Mouse (Mus musculus) kidney, postnatal 0 days (tissue): ENCODE measurements around the gene Rnf157. TPM values are rescaled to one million over a fixed set of nuclear protein-coding genes. Genes with fewer than 3 reads are reported as not detected.

Experiments used
- ATAC-seq: fragments of 200-750 bp; cut with Nextera tagmentation; replicated peaks from 2 replicates; pipeline ENCODE4 v1.8.0; 2017; ENCODE audit warnings: low read depth, moderate number of reproducible peaks, moderate TSS enrichment, moderate library complexity; ENCODE audit not compliant: low FRiP score
- DNase-seq: peaks from one replicate; pipeline ENCODE4 v3.0.0-alpha.2; 2016; ENCODE audit warnings: low spot score
- H3K27ac ChIP-seq: fragments of 300-500 bp; sonication (generic); 2 replicates; pipeline ENCODE4 v1.5.1; 2014; ENCODE audit warnings: mild to moderate bottlenecking
- H3K27me3 ChIP-seq: fragments of 300-500 bp; sonication (generic); 2 replicates; pipeline ENCODE4 v1.6.1; 2014; ENCODE audit warnings: low read length, mixed read lengths; ENCODE audit not compliant: insufficient read depth
- H3K36me3 ChIP-seq: fragments of 300-500 bp; sonication (generic); 2 replicates; pipeline ENCODE4 v1.6.1; 2014; ENCODE audit warnings: low read length, mixed read lengths; ENCODE audit not compliant: insufficient read depth
- H3K4me1 ChIP-seq: fragments of 300-500 bp; sonication (generic); replicated peaks from 2 replicates; pipeline ENCODE4 v1.6.1; 2014; ENCODE audit warnings: antibody characterized with exemption, low read length, mixed read lengths; ENCODE audit not compliant: insufficient read depth
- H3K4me2 ChIP-seq: fragments of 300-500 bp; sonication (generic); 2 replicates; pipeline ENCODE4 v1.6.1; 2014; ENCODE audit warnings: mild to moderate bottlenecking, low read length, moderate library complexity, mixed read lengths
- H3K4me3 ChIP-seq: fragments of 300-500 bp; sonication (generic); replicated peaks from 2 replicates; pipeline ENCODE4 v1.5.1; 2014; ENCODE audit warnings: low read depth, low read length
- H3K9ac ChIP-seq: fragments of 300-500 bp; sonication (generic); 2 replicates; pipeline ENCODE4 v1.6.1; 2014; ENCODE audit warnings: low read depth, low read length
- H3K9me3 ChIP-seq: fragments of 300-500 bp; sonication (generic); replicated peaks from 2 replicates; pipeline ENCODE4 v1.6.1; 2016; ENCODE audit warnings: low read length, inconsistent platforms, mixed read lengths
- CTCF ChIP-seq: IDR thresholded peaks from 2 replicates; pipeline ENCODE4 v1.5.1; 2016; ENCODE audit warnings: antibody characterized with exemption, low read depth, mild to moderate bottlenecking, moderate library complexity
- WGBS: fragments of 180-500 bp; shearing (Covaris S2); extraction: QIAGEN DNeasy Blood & Tissue Kit; methylation state at CpG from one replicate; pipeline ENCODE4 v1.1.7; 2014; 5-methylcytosine and 5-hydroxymethylcytosine counted together
- polyA plus RNA-seq: library from polyadenylated mRNA; unstranded; fragments of >200 nt; fragmentation: Nextera tagmentation; extraction: Ambion mirVana; gene quantifications from 2 replicates; pipeline ENCODE4 v1.2.1, GENCODE M21; 2015

Gene Rnf157
- polyA plus RNA-seq, 1 experiment from 2014 or later, result 8.1 TPM

DNA sequence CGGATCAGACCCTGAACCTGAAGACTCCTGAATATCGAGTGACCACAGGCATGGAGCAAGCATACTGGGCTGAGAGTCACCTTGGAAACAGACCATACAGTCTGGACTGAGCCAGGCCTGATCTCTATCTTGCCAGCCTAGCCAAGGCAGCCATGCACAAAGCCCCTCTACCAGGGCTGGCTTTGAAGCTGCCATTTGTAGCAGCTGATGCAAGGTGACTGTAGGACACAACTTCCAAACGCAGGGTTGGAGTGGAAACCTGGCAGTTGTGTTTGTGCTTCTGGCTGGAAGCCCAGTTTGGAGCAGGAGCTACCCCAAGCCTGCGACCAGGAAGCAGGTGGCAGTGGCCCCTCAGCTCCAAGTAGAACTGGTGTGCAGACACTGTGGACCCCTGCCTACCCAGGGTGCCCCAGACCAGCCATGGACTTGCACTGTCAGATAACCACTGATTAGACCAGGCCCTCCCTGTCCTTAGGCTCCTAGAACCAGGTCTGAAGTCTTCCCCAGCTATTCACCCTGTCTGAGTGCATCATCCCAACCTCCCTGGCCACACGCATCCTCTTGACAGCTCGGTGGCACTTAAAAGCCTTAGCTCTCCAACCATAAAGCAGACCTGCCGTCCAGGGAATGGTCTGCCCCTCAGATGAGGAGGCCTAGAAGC is 27.7 kb upstream of the Rnf157 start:
- no peak overlapping the region for H3K4me2 ChIP-seq
- no peaks in the 10 kb centered on the region for H3K27me3 ChIP-seq
- peaks cover 17% of the 10 kb centered on the region; the same call in 1 of the 2 replicates for H3K4me1 ChIP-seq
- peak overlapping the region; percentile 60 for H3K27ac ChIP-seq
- no peak overlapping the region for H3K9ac ChIP-seq
- ATAC-seq, result no peak; the same call in 1 of the 2 replicates
- DNase-seq, result no peak
- H3K9me3 ChIP-seq, result no peaks in the 10 kb centered on the region
- peaks cover 16% of the 10 kb centered on the region for H3K36me3 ChIP-seq
- no peak for TF ChIP-seq CTCF
- H3K4me3 ChIP-seq, result no peak overlapping the region
- WGBS, result 53% methylated on average over 7 of the region's 7 CpGs

DNA sequence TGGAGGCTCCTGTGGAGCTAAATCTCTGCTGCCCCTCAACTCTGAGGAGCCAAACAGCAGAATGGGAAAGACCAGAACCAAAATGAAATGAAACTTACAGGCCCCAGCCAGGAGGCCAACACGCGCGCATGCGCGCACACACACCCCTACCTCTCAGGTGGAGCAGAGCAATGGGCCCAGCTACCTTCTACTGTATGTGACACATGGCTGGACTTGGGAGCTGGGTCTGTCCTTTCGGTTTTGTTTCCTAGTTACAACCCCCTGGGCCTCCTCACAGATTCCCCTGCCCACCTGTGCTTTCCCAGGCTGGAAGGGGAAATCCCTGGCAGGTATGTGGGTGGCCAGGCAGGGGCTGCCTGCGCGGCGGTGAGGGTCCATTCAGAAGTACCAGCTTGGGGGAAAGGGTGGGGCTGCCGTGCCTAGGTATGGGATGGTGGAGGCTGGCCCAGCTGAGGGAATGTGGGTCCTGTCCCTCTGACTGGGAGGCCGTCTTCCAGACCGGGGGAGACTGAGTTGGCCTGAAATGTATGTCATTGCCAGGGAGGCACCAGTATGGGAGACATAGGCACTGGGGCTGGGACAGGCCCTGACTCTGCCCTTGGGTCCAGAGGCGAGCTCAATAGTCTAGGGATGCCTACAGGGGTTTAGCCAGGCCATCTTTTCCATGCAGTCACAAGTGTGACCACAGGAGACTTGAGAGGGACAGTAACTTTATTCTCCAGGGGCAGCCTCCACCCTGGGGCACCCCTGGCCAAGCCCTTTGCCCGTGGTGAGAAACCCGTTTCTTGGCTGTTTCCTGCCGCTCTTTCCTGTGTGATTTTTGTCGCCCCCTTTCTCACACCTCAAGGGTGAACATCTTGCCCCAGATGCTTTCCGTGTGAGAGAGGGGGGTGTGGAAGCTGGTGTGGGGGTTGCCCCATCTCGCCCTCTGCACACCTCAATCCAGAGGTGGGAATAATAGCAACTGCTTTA is 26.7 kb upstream of the Rnf157 start:
- H3K36me3 ChIP-seq, result peaks cover 16% of the 10 kb centered on the region
- no peaks in the 10 kb centered on the region for H3K9me3 ChIP-seq
- TF ChIP-seq CTCF, result no peak
- 66% methylated on average over 19 of the region's 19 CpGs for WGBS
- peaks cover 20% of the 10 kb centered on the region for H3K4me1 ChIP-seq
- peak overlapping the region; percentile 60 for H3K27ac ChIP-seq
- no peak overlapping the region for H3K4me3 ChIP-seq
- no peak for DNase-seq
- H3K9ac ChIP-seq, result no peak overlapping the region
- no peaks in the 10 kb centered on the region for H3K27me3 ChIP-seq
- ATAC-seq, result no peak
- no peak overlapping the region for H3K4me2 ChIP-seq

DNA sequence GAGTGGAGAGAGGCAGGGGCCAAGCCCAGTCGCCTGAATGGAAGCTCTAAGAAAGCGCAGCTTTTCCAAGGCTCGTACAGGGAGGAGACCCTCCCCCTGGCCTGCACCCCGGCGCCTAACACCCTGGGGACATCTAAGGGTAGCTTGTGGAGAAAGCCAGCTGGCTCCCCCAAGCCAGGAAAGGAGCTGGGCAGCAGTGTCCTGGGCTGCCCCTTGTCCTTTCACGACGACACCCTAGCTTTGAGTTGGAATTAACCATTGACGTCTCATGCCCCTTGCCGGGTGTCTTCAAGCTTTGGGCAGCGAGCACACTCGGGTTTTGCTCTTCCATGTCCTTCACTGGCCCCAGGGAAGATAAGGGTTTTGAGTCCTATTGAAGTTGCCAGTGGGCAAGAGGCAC is 24.7 kb upstream of the Rnf157 start:
- no peak for TF ChIP-seq CTCF
- H3K9me3 ChIP-seq, result no peaks in the 10 kb centered on the region
- peaks cover 20% of the 10 kb centered on the region for H3K4me1 ChIP-seq
- 0 out of 2 replicates have a peak overlapping the region, but pooled peaks have one; percentile 73 for H3K4me2 ChIP-seq
- DNase-seq (no peak), ATAC-seq (no peak)
- no peaks in the 10 kb centered on the region for H3K27me3 ChIP-seq
- no peak overlapping the region for H3K4me3 ChIP-seq
- peaks cover 16% of the 10 kb centered on the region for H3K36me3 ChIP-seq
- peak overlapping the region; percentile 39; the same call in 1 of the 2 replicates for H3K27ac ChIP-seq
- H3K9ac ChIP-seq, result peak overlapping the region; percentile 31; the same call in 1 of the 2 replicates
- WGBS, result 81% methylated on average over 11 of the region's 11 CpGs

GRCm38 (mm10) chr11:116436725-116437331 is 24.0 kb upstream of the Rnf157 start:
- 52% methylated on average over 4 of the region's 4 CpGs for WGBS
- H3K4me3 ChIP-seq, result no peak overlapping the region
- H3K9ac ChIP-seq, result no peak overlapping the region
- H3K36me3 ChIP-seq, result peaks cover 16% of the 10 kb centered on the region
- no peak for TF ChIP-seq CTCF
- peak overlapping the region; percentile 39; the same call in 1 of the 2 replicates for H3K27ac ChIP-seq
- H3K4me2 ChIP-seq, result peak overlapping the region; percentile 73
- H3K27me3 ChIP-seq, result no peaks in the 10 kb centered on the region
- peaks cover 20% of the 10 kb centered on the region for H3K4me1 ChIP-seq
- no peak for ATAC-seq
- DNase-seq, result no peak
- H3K9me3 ChIP-seq, result no peaks in the 10 kb centered on the region

GRCm38 (mm10) chr11:116435992-116436724 is 23.3 kb upstream of the Rnf157 start:
- no peak for TF ChIP-seq CTCF

More at GRCm38 (mm10) chr11:116435992-116436724, 23.3 kb upstream of the Rnf157 start:
- H3K9me3 ChIP-seq, result no peaks in the 10 kb centered on the region
- no peak for ATAC-seq
- peak overlapping the region; percentile 39 for H3K27ac ChIP-seq
- no peak overlapping the region for H3K9ac ChIP-seq
- H3K27me3 ChIP-seq, result no peaks in the 10 kb centered on the region
- H3K4me1 ChIP-seq, result peaks cover 20% of the 10 kb centered on the region
- 0 out of 2 replicates have a peak overlapping the region, but pooled peaks have one; percentile 7 for H3K4me3 ChIP-seq
- WGBS, result 54% methylated on average over 5 of the region's 5 CpGs
- DNase-seq, result no peak
- peak overlapping the region; percentile 73 for H3K4me2 ChIP-seq
- peaks cover 16% of the 10 kb centered on the region for H3K36me3 ChIP-seq
